Mouse (Mus musculus): Measurements from ENCODE around the gene Gmeb2.
"Not testable (repeated sequence)": the region's sequence is repeated elsewhere in the genome, so short reads cannot be mapped to it uniquely, and the experiment has no call there.

Gmeb2 gene

DNA sequence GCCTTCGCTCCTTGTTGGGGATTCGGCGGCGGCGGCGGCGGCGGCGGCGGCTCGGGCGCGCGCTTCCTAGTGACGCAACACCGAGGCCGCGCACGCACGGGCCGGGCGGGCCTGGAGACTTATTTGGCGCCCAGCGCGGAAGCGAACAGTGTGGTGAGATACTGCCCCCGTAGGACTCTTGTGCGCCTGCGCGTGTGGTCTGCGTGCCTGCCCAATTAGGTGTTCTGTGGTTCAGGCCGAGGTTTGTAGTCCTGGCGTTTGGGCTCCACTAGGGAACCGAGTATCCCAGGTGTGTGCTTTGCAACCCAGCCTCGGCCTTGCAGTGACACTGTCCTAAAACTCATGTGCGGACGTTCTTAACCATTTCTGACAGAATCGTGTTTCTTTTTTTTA, at the start of gene Gmeb2:
TSS of gene Gmeb2 (minus strand) at position 78 of the 393 bp plus-strand sequence.
- not testable (repeated sequence) for TF ChIP-seq GATA4 (IDR thresholded peaks at IDR 0.05; ENCODE audit: insufficient replicate concordance, low read length)

DNA sequence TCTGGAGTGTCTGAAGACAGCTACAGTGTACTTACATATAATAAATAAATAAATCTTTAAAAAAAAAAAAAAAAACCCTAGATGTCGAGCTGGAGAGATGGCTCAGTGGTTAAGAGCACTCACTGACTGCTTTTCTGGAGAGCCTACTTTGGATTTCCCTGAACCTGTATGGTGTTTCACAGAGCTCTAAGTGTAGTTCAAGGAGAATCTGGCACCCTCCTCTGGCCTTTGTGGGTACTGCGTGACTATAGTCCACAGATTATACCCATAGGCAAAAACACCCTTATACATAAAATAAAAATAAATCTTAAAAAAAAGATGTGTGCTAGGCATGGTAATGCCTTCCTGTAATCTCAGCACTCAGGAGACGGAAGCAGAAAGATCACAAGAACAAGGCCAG, 46.2 kb upstream of the Gmeb2 start:
- no peak for TF ChIP-seq GATA4 (IDR thresholded peaks at IDR 0.05; ENCODE audit: insufficient replicate concordance, low read length)

DNA sequence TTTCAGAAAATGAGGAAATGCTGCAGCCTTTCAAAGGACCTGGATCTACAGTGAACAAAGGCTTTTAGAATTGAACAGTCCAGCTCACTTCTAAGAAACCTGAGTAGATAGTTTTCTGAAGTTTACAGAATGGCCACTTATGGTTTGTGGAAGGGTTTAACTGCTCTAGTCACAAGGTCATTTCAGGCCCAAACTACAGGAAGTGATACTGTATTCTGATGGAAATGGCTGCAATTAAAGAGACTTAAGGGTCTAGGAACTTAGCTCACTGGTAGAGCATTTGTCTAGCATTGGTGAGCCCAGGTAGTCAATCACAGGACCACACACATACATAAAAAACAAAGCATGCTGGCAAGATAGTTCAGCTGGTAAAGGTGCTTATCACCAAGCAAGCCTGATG, 44.7 kb upstream of the Gmeb2 start:
- no peak for TF ChIP-seq GATA4 (IDR thresholded peaks at IDR 0.05; ENCODE audit: insufficient replicate concordance, low read length)

DNA sequence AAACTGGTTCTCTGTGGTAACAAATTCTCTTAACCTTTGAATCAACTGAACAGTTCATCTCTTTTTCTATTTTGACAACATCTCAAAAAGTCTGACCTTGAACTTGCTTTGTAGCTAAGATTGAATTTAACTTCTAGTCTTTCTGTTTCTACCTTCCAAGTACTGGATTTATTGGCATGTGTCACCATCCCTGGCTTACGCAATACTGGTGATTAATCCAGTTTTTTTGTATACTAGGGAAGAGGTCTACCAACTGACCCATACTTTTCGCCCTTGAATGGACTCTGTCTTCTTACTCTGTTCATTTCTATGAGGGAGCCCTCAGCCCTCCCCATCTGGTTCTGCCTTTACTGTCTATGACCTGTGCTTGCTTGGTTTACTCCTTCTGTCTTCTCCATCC, 38.3 kb upstream of the Gmeb2 start:
- TF ChIP-seq GATA4 (IDR thresholded peaks at IDR 0.05; ENCODE audit: insufficient replicate concordance, low read length): no peak

DNA sequence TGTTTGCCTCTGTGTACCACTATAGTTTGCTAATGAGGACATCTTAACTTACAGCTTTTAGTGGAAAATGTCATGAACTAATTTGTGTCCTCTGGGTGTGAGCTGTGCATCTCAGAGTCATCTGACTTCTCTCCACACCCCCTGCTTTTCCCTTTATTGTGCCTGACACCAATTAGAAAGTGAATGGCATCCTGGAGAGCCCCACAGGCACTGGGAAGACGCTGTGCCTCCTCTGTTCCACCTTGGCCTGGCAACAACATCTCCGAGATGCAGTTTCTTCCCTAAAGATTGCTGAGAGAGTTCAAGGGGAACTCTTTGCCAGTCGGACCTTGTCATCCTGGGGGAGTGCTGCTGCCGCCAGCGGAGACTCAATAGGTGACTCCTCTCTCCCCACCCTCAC, 34.3 kb upstream of the Gmeb2 start:
- TF ChIP-seq GATA4 (IDR thresholded peaks at IDR 0.05; ENCODE audit: insufficient replicate concordance, low read length): no peak

DNA sequence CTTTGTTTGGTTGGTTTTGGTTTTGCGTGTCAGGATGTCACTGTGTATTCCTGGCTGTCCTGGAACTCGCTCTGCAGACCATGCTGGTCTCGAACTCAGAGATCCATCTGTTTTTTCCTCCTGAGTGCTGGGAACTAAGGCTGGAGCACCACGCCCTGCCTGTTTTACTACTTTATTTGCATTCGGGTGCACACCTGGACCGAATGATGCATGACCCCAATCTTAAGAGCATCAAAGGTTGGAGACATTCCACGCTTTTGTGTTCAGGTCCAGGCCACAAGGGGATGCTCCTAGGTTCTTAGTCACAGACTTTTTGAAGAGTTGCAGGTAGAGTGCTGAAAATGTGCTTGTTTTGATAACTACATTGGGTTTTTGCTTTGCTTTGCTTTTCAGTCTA, 32.3 kb upstream of the Gmeb2 start:
- no peak for TF ChIP-seq GATA4 (IDR thresholded peaks at IDR 0.05; ENCODE audit: insufficient replicate concordance, low read length)

DNA sequence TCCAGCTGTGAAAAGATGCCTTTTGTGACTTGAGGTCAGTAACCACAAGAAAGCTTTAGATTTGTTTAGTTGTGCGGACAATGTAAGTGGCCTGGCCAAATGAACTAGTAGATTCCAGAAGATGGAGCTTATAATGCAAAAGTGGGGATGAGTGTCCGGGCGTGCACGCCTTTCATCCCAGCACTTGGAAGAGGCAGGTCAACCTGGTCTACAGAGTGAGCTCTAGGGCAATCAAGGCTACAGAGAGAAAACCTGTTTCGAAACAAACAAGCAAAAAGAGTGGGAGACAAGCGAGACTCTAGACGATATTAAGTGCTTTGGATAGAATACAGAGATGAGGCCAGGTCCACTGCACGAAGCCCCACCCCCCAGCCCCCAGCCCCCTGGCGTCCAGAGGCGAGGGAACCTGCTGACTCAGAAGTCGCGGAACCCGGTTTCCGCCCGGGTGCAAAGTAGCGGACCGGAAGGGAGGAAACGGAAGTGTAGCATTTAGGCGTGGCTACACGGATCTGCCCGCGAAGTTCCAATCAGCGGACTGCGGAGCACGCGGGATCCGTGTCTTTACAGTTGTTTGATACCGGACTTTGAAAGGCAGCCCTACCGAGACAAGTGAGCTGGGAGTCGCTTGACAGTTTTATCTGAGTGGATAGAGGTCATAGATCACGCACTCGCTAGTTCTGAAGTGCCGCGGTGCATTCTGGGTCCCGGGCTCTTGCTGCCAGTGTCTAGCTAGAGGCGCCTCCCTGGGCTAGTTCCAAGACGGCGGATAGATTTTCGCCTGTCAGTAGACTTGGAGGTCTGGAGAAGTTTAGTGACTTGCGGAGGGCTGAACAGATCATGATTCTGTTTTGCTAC, 31.6 kb upstream of the Gmeb2 start, which contains the start of gene Rtel1:
TSS of gene Rtel1 (plus strand) at position 492 of the 855 bp plus-strand sequence.
- no peak for TF ChIP-seq GATA4 (IDR thresholded peaks at IDR 0.05; ENCODE audit: insufficient replicate concordance, low read length)

DNA sequence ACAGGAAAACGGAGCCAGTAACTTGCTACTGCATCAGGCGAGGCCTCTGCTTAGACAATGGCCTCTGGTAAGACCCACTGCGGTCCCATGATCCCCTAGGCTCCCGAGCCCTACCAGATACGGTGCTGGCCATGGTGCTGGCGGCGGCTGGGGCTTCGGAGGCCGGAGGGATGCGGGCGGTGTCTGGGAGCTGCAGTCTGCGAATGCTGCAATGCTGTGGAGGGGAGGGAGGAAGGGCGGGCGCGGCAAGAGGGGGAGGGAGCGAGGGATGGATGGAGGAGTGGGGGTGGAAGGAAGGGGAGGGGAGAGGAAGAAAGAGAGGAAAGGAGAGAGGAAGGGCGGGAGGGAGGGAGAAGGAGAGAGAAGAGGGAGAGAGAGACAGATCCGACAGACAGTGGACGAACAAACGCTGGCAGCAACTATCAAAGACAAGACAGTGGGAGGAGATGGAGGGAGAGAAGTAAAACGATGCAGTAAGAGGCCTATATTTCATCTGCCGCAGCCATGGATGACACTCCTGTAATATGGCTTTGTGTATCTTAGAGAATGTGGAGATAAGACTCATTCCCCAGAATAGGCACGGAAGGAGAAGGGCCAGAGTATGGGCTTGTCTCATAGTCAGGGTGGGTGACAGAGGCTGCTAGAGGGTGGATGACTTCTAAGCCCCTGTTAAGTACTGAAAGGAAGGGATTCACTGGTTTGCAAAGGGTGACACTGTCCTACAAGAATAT, 26.4 kb upstream of the Gmeb2 start, which contains the start of gene Stmn3:
TSS of gene Stmn3 (minus strand) at position 421 of the 731 bp plus-strand sequence.
- no peak for TF ChIP-seq GATA4 (IDR thresholded peaks at IDR 0.05; ENCODE audit: insufficient replicate concordance, low read length)

DNA sequence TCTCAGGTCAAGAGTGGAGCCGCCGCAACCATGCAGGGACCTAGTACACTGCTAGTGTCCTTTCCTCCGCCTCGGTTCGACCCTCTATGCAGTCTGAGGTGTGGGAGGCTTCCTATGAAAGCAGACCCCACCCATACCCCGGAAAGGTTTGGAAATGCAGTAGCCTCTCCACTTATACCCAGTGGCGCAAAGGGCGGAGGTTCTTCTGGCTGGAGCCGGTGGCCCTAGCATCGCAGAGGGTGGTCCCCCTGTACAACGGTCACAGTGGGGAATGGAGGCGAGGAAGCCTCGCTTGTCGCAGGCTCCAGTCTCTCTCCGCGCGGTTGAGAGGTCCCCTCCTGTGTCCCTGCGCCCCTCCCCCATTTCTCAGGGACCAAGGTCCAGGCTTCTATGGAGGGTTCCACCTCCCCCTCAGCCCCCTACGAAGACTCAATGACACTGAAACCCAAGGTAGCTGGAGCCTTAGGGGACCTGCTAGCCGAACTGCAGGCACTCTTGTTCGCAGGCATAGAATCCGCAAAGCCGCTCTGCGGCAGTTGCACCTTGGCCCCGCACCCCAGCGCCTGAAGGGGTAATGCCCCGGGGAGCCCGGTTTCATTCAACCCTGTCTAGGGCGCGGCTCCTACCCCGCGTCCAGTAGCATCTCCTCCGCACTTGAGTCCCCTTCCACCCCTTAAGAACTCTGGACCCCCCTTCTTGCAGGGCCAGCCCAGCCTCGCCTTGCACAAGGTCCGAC, 25.7 kb upstream of the Gmeb2 start:
- TF ChIP-seq GATA4 (IDR thresholded peaks at IDR 0.05; ENCODE audit: insufficient replicate concordance, low read length): no peak

DNA sequence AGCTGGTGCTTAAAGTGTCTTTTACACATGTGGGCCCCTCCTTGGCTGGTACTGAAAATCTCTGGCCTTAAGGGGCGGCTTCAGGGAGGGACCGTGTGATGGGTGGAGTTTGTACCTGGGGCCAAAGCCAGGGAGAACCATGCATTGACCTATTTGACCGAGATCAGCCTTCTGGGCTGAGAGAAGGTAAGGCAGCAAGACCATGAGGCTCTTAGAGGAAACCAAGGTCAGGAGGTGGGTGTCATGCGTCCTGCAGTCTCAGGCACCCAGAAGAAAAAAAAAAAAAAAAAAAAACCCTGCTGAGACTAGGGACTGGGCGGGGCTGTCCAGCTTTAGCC, 25.1 kb upstream of the Gmeb2 start:
- TF ChIP-seq GATA4 (IDR thresholded peaks at IDR 0.05; ENCODE audit: insufficient replicate concordance, low read length): no peak

DNA sequence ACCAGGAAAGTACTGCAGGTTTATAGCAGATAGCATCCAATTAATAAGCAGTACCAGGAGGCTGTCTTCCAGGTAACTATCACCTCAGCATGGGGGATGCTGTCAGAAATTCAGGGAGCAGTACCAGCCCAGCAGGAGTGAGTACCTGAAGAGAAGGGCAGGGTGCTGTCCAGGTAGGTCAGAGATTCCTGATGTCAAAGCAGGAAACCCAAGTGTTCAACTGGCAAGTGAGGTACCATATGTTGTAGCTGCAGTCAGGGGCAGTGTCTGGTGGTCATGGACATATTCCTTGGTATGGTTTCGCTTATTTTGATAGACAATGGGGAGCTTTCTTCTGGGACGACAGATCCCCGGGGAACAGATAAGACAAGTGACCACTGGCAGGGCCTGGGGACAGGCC, 24.6 kb upstream of the Gmeb2 start:
- no peak for TF ChIP-seq GATA4 (IDR thresholded peaks at IDR 0.05; ENCODE audit: insufficient replicate concordance, low read length)

DNA sequence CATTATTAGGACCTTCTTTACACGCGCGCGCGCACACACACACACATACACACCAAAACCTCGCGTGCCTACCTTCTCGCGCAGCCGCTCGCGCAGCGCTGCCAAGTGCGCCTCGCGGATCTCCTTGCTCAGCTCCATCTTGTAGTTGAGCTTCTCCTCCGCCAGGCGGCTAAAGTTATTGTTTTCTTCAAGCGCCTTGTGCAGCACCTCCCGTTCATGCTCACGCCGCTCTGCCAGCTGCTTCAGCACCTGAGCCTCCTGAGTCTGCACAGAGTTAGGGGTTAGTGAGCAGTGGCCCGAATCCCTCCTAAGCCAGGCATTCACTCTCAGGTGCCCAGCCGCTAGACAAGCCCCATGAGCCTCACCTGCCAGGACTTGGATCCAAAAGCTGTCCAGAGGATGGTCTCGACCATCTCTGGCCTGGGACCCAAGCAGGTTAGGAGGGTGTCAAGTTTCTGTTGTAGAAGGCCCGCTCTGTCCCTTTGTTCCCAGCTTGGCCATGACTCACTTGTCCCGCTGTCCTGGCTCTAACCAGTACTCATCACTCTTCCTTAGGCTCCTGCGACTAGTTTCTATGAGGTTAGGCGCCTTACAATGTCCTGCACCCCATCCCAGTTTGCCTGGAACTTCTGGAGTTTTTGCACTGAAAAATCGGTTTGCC, 19.4 kb upstream of the Gmeb2 start:
- no peak for TF ChIP-seq GATA4 (IDR thresholded peaks at IDR 0.05; ENCODE audit: insufficient replicate concordance, low read length)

DNA sequence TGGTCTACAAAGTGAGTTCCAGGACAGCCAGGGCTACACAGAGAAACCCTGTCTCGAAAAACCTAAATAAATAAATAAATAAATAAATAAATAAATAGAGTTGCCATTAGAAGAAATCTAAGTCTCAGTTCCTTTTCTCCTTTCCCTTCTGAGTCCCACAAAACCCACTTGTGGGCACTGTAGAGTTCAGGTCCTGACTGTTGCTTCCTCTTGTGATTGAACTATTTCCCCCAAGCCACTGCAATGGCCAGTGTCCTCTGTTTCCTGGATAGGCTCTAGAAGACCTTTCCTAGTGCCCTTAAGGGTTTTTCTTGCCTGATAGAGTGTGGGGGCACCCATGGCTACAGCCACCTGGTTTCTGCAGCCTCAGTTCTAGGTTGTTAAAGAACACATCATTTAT, 17.1 kb upstream of the Gmeb2 start:
- TF ChIP-seq GATA4 (IDR thresholded peaks at IDR 0.05; ENCODE audit: insufficient replicate concordance, low read length): no peak

DNA sequence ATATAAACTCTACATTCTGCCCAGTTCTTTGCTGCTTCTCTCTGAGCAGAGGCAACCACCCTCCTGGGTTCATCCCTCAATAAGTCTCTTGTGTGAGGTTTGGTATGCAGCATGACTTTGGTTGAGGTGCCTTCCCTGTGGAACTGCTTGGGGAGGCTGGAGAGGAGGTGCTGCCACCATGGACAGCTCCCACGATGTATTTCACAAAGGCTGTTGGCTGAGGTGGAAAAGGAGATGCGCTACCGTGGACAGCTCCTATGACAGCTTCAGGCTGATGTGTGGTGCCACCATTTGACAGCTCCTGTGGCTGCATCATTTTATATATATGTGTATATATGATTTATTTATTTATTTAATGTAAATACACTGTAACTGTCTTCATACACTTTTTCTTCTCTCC, 14.2 kb upstream of the Gmeb2 start:
- TF ChIP-seq GATA4 (IDR thresholded peaks at IDR 0.05; ENCODE audit: insufficient replicate concordance, low read length): no peak

DNA sequence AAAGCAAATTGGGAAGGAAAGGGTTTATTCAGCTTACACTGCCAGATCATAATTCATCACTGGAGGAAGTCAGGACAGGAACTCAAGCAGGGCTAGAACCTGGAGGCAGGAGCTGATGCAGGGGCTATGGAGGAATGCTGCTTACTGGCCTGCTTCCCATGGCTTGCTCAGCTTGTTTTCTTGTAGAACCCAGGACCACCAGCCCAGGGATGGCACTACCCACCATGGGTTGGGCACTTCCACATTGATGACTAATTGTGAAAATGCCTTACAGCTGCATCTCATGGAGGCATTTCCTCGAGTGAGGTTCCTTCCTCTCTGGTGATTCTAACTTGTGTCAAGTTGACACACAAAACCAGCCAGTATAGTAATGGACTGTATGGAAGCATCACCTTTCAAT, 3.1 kb upstream of the Gmeb2 start:
- no peak for TF ChIP-seq GATA4 (IDR thresholded peaks at IDR 0.05; ENCODE audit: insufficient replicate concordance, low read length)

Measured in liver, adult (tissue).